Mouse (Mus musculus): Measurements from ENCODE around the gene Psme3.
"Not testable (repeated sequence)": the region's sequence is repeated elsewhere in the genome, so short reads cannot be mapped to it uniquely, and the experiment has no call there.

Gene Psme3

GRCm38 (mm10) chr11:101314567-101314966 lies 1.4 kb upstream of the Psme3 start:
- DNase-seq = no peak

DNA sequence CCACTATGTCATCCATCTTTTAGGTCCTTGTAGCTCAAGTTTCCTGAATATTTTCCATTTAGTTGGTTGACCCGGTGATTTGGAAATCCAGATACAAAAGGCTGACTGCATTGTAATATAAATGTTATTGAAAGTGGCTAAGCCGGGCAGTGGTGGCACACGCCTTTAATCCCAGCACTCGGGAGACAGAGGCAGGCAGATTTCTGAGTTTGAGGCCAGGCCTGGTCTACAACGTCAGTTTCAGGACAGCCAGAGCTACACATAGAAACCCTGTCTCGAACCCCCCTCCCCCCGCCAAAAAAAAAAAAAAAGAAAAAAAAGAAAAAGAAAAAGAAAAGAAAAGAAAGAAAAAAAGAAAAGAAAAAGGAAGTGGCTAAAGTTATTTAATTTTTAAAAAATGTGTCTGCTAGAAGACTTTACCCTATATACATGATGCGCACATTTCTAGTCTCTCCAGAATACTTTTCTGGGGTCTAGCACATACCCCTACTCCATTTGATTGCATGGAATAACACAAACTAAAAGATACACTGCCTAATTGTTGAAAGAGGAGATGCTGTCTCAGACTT lies 847 bp upstream of the Psme3 start:
- DNase-seq = no peak

GRCm38 (mm10) chr11:101316501-101316917 lies 496 bp downstream of the Psme3 start:
- DNase-seq = no peak

DNA sequence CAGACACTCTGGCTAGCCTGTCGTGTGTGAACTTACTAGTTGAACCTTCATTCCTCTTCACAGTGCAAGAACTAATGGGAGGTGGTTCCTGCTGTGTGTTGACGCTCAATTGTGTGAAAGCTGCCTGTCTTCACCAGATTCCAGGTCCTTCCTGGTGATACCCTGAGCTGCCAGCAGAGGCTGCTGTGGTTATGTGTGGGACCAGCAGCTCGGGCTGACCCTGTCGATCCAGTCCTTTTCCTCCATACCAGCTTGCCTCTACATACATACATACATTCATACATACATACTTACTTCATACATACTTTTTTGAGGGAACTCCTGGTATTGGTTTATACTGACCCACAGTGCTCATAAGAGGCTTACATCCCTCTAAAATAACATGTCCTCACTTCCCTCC lies 7.6 kb downstream of the Psme3 start:
- DNase-seq = peak; percentile 87

DNA sequence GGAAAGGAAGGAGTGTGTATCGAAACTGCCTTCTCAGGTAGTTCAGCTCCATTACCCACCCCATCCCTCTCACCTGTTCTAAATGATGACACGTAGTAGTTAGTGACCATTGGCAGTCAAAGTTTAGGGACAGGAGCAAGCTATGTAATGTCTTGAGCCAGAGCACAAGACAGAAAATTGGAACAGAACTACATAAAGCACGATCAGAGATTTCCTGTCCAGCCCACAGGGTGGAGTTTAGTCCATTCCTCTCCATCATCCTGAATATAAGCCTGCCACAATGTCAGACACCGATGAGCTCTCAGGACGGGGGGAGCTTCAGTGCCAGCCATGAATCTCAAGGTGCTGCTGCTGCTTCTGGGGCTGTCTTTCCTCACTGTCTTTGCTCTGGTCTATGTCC lies 8.8 kb downstream of the Psme3 start, which contains the start of gene Aoc2:
TSS of gene Aoc2 (plus strand) at position 301 of the 400 bp plus-strand sequence.
- DNase-seq = no peak

- DNase-seq = not testable (repeated sequence)
Observed at GRCm38 (mm10) chr11:101325201-101325600, 9.2 kb downstream of the Psme3 start.

- DNase-seq = no peak
Observed at GRCm38 (mm10) chr11:101326147-101326546, 10.1 kb downstream of the Psme3 start.

- DNase-seq = no peak
Observed at GRCm38 (mm10) chr11:101327311-101327710, 11.3 kb downstream of the Psme3 start.

DNA sequence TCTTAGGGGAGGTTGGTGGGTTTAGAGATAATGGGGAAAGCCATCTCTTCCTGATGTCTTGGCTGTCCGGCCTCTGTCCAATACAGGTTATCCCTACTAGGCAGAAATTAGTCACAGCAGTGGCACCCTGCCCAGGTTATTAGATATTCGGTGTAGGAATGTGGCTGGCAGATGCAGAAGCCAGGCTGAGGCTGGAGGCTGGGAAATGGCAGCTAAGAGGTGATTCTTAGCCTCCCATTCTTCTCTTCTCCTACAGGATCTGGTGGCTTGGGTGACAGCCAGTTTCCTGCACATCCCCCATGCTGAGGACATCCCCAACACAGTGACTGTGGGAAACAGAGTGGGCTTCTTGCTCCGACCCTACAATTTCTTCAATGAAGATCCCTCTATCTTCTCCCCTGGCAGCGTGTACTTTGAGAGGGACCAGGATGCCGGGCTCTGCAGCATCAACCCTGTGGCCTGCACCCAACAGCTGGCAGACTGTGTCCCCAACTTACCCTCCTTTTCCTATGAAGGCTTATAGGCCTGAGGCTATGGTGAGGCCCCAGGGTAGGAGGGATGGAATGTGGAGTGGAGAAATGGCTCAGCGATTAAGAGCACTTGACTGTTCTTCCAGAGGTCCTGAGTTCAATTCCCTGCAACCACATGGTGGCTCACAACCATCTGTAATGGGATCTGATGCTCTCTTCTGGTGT lies 13.1 kb downstream of the Psme3 start:
- peak; percentile 40 to 43 for DNase-seq

- no peak for DNase-seq
Observed at GRCm38 (mm10) chr11:101330371-101330924, 14.4 kb downstream of the Psme3 start, which contains the start of gene Aoc3. Gene Aoc3 (plus strand): TSS chr11:101330605.

DNA sequence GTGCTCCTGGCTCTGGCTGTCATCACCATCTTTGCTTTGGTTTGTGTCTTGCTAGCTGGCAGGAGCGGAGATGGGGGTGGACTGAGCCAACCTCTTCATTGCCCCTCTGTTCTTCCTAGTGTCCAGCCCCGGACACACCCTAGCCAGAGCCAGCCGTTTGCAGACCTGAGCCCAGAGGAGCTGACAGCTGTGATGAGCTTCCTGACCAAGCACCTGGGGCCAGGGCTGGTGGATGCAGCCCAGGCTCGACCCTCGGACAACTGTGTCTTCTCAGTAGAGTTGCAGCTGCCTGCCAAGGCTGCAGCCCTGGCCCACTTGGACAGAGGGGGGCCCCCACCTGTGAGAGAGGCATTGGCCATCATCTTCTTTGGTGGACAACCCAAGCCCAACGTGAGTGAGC lies 14.9 kb downstream of the Psme3 start:
- DNase-seq = not testable (repeated sequence)

GRCm38 (mm10) chr11:101332537-101332936 lies 16.5 kb downstream of the Psme3 start:
- no peak for DNase-seq

GRCm38 (mm10) chr11:101334023-101334422 lies 18.0 kb downstream of the Psme3 start:
- no peak for DNase-seq

GRCm38 (mm10) chr11:101334516-101334915 lies 18.5 kb downstream of the Psme3 start:
- DNase-seq = no peak

- DNase-seq = no peak
Observed at GRCm38 (mm10) chr11:101335685-101336084, 19.7 kb downstream of the Psme3 start.

- DNase-seq = peak; percentile 58 to 73
Observed at GRCm38 (mm10) chr11:101338123-101338760, 22.2 kb downstream of the Psme3 start.

DNA sequence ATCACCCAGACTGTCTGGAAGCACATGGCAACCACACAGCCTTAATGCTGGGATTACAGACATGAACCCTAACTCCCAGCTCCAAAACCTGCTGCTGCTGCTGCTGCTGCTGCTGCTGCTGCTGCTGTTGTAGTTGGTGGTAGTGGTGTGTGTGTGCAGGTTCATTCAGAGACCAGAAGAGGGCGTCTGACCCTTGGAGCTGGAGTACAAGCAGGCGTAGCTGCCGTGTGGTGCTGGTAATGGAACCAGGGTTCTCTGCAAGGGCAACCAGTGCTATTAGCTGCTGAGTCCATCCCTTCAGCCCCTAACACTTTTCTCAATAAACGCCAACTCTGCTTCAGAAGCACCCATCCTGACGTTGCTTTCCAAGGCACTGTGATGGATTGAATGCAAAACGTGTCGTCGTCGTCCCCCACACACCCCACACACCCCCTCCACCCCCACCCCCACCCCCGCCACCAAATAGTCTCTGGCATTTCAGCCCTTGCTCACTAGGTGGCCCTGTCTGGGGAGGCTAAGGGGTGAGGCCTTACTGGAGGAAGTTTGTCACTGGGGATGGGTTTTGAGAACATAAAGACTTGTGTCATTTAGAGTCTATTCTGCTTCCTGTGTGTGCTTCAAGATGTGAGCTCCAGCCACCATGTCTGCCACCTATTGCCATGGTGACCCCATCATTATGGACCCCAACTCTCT lies 31.2 kb downstream of the Psme3 start:
- no peak for DNase-seq

DNA sequence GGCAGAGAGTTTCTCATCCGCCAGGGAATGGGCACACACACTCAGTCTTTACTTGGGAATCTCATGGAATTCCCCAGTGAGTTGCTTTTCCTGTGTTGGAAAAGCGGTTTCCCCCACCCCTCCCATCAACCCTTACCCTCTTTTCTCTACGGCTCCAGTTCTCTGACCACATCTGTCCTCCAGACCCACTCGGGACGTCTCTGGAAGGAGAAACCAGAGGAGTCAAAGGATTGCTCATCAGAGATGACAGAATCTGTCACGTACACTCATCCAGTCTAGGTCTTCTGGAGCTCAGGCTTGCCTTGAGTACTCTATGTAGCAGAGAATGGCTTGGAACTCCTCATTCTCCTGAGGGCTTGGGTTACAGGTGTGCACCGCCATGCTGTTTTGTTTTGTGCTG lies 32.8 kb downstream of the Psme3 start:
- no peak for DNase-seq

GRCm38 (mm10) chr11:101349216-101349615 lies 33.2 kb downstream of the Psme3 start:
- DNase-seq = no peak

GRCm38 (mm10) chr11:101351100-101351720 lies 35.2 kb downstream of the Psme3 start:
- DNase-seq = no peak

GRCm38 (mm10) chr11:101351721-101352111 lies 35.7 kb downstream of the Psme3 start:
- no peak for DNase-seq

DNA sequence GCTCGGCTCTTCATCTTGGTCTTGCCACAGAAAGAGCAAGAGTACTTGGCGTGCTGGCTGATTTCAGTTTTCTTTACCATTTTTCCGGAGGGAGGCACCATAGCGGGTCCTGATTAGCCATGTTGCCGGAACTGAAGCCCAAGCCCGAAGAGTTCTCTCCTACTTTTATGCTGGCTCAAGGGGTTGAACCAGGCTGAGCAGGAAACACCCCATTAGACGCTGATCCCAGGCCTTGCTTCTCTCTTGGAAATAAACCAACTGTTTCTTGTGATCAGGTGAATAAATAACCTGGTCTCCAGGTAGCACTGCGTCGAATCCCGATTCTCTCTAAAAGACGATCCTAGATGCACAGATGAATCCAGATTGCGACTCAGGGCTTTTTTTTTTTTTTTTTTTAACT lies 37.4 kb downstream of the Psme3 start:
- no peak for DNase-seq

Measured in cerebellum, postnatal 10 days (tissue).